Mouse (Mus musculus): Measurements from ENCODE around the gene Hoxd11.

DNA sequence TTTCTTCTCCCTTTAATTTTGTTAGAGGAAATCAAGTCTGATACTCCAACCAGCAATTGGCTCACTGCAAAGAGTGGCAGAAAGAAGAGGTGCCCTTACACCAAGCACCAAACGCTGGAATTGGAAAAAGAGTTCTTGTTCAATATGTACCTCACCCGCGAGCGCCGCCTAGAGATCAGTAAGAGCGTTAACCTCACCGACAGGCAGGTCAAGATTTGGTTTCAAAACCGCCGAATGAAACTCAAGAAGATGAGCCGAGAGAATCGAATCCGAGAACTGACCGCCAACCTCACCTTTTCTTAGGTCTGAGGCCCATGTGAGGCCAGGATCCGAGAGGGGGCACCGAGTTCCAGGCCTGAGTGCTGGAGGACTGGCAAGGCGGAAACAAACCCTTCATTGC is 14.7 kb downstream of the Hoxd11 start:
- TF ChIP-seq EP300 (IDR thresholded peaks at IDR 0.05) (no peak), CTCF (IDR thresholded peaks at IDR 0.05) (peak; percentile 53)
